Mouse (Mus musculus) layer of hippocampus, adult 11-12 months (tissue): ENCODE data around the gene Hvcn1.
"Not testable (repeated sequence)": the region's sequence is repeated elsewhere in the genome, so short reads cannot be mapped to it uniquely, and the experiment has no call there.

Source experiments
- DNase-seq: peaks from one replicate; pipeline ENCODE4 v3.0.0; 2022; ENCODE audit warnings: low spot score

The Hvcn1 gene

GRCm38 (mm10) chr5:122204180-122204579 lies 2.4 kb upstream of the Hvcn1 start:
- no peak for DNase-seq

- DNase-seq = no peak
Observed at GRCm38 (mm10) chr5:122208909-122209308, 2.3 kb downstream of the Hvcn1 start.

GRCm38 (mm10) chr5:122209591-122210368 lies 3.2 kb downstream of the Hvcn1 start:
- peak; percentile 52 for DNase-seq

GRCm38 (mm10) chr5:122210890-122211289 lies 4.3 kb downstream of the Hvcn1 start:
- no peak for DNase-seq

- no peak for DNase-seq
Observed at GRCm38 (mm10) chr5:122212125-122212524, 5.5 kb downstream of the Hvcn1 start.

GRCm38 (mm10) chr5:122212820-122213219 lies 6.2 kb downstream of the Hvcn1 start:
- not testable (repeated sequence) for DNase-seq

GRCm38 (mm10) chr5:122213861-122214260 lies 7.3 kb downstream of the Hvcn1 start:
- no peak for DNase-seq

GRCm38 (mm10) chr5:122217636-122218035 lies 11.0 kb downstream of the Hvcn1 start:
- DNase-seq = no peak

- DNase-seq = no peak
Observed at GRCm38 (mm10) chr5:122218109-122218905, 11.7 kb downstream of the Hvcn1 start.

- no peak for DNase-seq
Observed at GRCm38 (mm10) chr5:122218928-122219327, 12.3 kb downstream of the Hvcn1 start.

GRCm38 (mm10) chr5:122219655-122220629 lies 13.3 kb downstream of the Hvcn1 start:
- DNase-seq = no peak

GRCm38 (mm10) chr5:122221085-122221484 lies 14.5 kb downstream of the Hvcn1 start:
- DNase-seq = no peak

GRCm38 (mm10) chr5:122224291-122224690 lies 17.7 kb downstream of the Hvcn1 start:
- no peak for DNase-seq

- DNase-seq = no peak
Observed at GRCm38 (mm10) chr5:122228271-122228765, 21.7 kb downstream of the Hvcn1 start.

GRCm38 (mm10) chr5:122228772-122229171 lies 22.2 kb downstream of the Hvcn1 start:
- DNase-seq = no peak

GRCm38 (mm10) chr5:122230816-122231215 lies 24.2 kb downstream of the Hvcn1 start:
- no peak for DNase-seq

GRCm38 (mm10) chr5:122231431-122231830 lies 24.8 kb downstream of the Hvcn1 start:
- no peak for DNase-seq

- DNase-seq = no peak
Observed at GRCm38 (mm10) chr5:122232004-122232403, 25.4 kb downstream of the Hvcn1 start.

GRCm38 (mm10) chr5:122233077-122233581 lies 26.5 kb downstream of the Hvcn1 start:
- no peak for DNase-seq

GRCm38 (mm10) chr5:122233695-122234094 lies 27.1 kb downstream of the Hvcn1 start:
- no peak for DNase-seq

- DNase-seq = no peak
Observed at GRCm38 (mm10) chr5:122234319-122235195, 28.0 kb downstream of the Hvcn1 start.
